Mouse (Mus musculus) midbrain, embryonic 13.5 days (tissue): Measurements from ENCODE around the gene Furin. TPM values are rescaled to one million over a fixed set of nuclear protein-coding genes. Genes with fewer than 3 reads are reported as not detected.

Experiments used
- ATAC-seq: fragments of 200-750 bp; cut with Nextera tagmentation; 2 replicates; pipeline ENCODE4 v1.8.0; 2017; ENCODE audit warnings: mild to moderate bottlenecking, moderate TSS enrichment, moderate library complexity
- H3K27ac ChIP-seq: fragments of 300-500 bp; sonication (generic); 2 replicates; pipeline ENCODE4 v1.5.1; 2015; ENCODE audit warnings: inconsistent platforms, mild to moderate bottlenecking, moderate library complexity
- H3K27me3 ChIP-seq: fragments of 300-500 bp; sonication (generic); 2 replicates; pipeline ENCODE4 v1.6.1; 2015; ENCODE audit warnings: mild to moderate bottlenecking, inconsistent platforms
- H3K36me3 ChIP-seq: fragments of 300-500 bp; sonication (generic); 2 replicates; pipeline ENCODE4 v1.6.1; 2015; ENCODE audit warnings: mild to moderate bottlenecking, inconsistent platforms
- H3K4me1 ChIP-seq: fragments of 300-500 bp; sonication (generic); replicated peaks from 2 replicates; pipeline ENCODE4 v1.6.1; 2015; ENCODE audit warnings: inconsistent platforms
- H3K4me2 ChIP-seq: fragments of 300-500 bp; sonication (generic); replicated peaks from 2 replicates; pipeline ENCODE4 v1.6.1; 2015; ENCODE audit warnings: moderate library complexity, mild to moderate bottlenecking, inconsistent platforms
- H3K4me3 ChIP-seq: fragments of 300-500 bp; sonication (generic); replicated peaks from 2 replicates; pipeline ENCODE4 v1.5.1; 2015; ENCODE audit warnings: mild to moderate bottlenecking, inconsistent platforms
- H3K9ac ChIP-seq: fragments of 300-500 bp; sonication (generic); replicated peaks from 2 replicates; pipeline ENCODE4 v1.6.1; 2015; ENCODE audit warnings: mild to moderate bottlenecking, inconsistent platforms
- H3K9me3 ChIP-seq: fragments of 300-500 bp; sonication (generic); 2 replicates; pipeline ENCODE4 v1.6.1; 2016; ENCODE audit warnings: mild to moderate bottlenecking, inconsistent platforms
- WGBS: fragments of 180-500 bp; shearing (Covaris S2); methylation state at CpG from one replicate; pipeline ENCODE4 v1.1.7; 2015; 5-methylcytosine and 5-hydroxymethylcytosine counted together
- polyA plus RNA-seq: library from polyadenylated mRNA; unstranded; fragments of >200 nt; fragmentation: Nextera tagmentation; extraction: Ambion mirVana; gene quantifications from 2 replicates; pipeline ENCODE4 v1.2.1, GENCODE M21; 2015

Gene Furin
- polyA plus RNA-seq, 1 experiment from 2014 or later = 3.6 TPM

DNA sequence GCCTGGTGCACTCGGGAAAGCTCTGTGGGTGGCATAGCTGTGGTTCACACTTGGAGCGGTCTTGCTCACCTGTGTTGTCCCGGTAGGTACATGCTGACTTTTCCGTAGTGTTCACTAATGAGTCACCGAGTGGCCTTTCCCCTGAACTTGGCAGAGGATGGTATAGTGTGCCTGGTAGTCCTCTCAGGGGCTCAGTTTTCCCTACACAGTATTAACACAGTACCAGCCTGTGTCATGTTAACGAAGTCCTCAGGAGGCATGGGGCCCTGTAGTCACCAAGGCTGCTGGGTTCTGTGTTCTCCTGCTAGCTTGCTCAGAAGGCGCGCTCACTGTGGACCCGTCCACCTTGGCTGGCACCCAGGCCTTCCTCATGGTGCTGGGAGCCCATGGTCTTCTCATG is 5.1 kb upstream of the Furin start:
- H3K4me2 ChIP-seq = no peak overlapping the region
- H3K4me1 ChIP-seq = no peaks in the 10 kb centered on the region
- H3K36me3 ChIP-seq = no peaks in the 10 kb centered on the region
- H3K9me3 ChIP-seq = no peaks in the 10 kb centered on the region
- H3K27ac ChIP-seq = no peak overlapping the region
- H3K27me3 ChIP-seq = peaks cover 7% of the 10 kb centered on the region; the same call in 1 of the 2 replicates
- 76% methylated on average over 9 of the region's 9 CpGs for WGBS
- no peak overlapping the region for H3K9ac ChIP-seq
- no peak for ATAC-seq
- no peak overlapping the region for H3K4me3 ChIP-seq

DNA sequence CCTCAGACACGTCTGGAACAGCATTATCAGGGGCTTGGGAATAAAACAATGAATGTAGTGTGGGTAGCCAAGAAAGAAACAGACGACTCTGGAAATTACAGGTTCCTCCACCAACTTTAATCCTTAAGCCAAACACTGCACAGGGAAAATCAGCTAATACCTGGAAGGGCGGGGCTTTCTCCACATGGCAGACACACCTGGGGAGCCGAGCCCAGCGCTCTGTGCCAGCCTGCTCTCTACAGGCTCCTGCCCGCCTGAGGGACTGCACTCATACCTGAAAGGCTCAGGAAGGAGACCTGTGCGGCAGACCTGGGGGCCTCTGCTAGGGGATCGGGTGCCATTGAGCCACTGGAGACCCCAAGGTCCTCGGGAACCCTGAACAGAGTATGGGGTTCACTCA is 2.5 kb upstream of the Furin start:
- Histone ChIP-seq H3K27me3 (peaks cover 27% of the 10 kb centered on the region), H3K9ac (no peak overlapping the region), H3K27ac (no peak overlapping the region), H3K36me3 (no peaks in the 10 kb centered on the region), H3K9me3 (no peaks in the 10 kb centered on the region), H3K4me2 (no peak overlapping the region), H3K4me3 (no peak overlapping the region), H3K4me1 (peaks cover 6% of the 10 kb centered on the region)
- WGBS = 79% methylated on average over 9 of the region's 9 CpGs
- ATAC-seq = no peak

DNA sequence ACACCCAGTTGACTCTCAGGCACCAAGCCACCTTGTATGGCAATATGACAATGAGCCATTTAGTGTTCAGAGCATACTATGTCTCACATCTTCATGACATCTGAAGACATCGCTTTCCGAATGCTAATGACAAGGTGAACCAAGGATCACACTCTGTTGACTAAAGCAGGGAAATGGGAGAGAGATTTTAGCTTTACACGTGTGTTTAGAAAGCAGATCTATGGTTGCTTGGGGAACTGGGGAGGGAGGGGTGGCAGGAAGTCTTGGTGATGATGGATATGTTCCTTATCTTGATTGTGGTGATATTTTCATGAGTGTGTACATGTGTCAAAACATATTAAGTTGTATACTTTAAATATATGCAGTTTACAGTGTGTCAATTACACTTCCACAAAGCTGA is 950 bp upstream of the Furin start:
- Histone ChIP-seq H3K36me3 (no peaks in the 10 kb centered on the region), H3K9me3 (no peaks in the 10 kb centered on the region), H3K4me3 (no peak overlapping the region), H3K27ac (no peak overlapping the region), H3K27me3 (peaks cover 27% of the 10 kb centered on the region), H3K4me1 (peaks cover 13% of the 10 kb centered on the region), H3K4me2 (no peak overlapping the region), H3K9ac (no peak overlapping the region)
- WGBS = 91% methylated on average over 3 of the region's 3 CpGs
- no peak for ATAC-seq

DNA sequence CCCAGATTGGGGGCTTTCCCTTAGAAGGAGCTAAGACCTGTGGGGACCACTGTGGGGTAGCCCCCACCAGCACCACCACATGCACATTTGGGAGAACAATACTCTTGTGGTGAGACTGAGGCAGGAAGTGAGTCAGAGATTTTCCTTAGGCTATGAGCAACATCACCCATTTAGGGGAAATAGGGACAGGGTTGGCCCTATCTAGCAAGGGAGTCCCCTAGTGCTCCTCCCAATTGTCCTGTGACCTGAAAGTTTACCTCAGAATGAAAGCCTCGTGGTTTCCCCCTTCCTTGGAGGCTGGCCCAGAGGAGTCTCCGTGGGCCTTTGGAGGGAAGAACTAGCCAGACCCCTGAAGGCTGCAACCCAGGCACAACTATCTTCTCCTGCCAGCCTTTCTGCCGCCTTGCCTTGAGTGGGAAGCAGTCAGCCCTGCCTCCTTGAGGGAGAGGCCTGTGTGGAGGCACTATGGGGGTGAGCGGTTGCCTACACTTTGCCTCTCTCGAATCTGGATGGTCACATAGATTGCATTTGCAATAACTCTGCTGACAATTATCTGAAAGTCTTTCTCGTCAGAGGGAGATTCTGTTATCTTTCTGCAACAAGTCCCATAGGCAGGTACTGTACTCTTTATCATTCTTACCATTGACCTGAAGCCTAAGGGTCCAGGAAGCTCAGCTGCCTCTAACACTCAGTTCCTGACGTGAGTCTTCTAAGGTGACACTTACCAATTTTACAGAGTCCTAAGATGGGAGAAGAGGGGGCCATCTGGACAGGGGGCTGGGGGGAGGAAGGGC is 938 bp downstream of the Furin start:
- WGBS = 66% methylated on average over 7 of the region's 7 CpGs
- no peak for ATAC-seq
- peaks cover 27% of the 10 kb centered on the region for H3K27me3 ChIP-seq

DNA sequence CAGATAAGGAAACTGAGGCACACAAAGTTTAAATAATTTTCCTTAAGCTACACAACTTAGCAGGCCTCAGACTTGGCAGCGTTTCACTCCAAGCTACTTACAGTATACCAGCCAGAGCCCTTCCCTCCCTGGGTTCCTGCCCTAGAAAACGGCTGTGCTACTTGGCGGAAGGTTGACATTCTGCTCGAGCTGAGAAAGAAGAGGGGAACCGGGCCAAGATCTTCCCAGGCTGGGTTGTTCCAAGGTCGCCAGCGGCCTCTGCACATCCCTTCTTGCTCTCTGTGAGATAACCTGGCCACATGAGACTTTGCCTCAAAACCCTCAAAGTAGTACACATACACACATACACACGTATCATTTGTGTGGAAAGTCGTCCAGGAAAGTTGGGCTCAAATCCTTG is 1.7 kb downstream of the Furin start:
- peaks cover 36% of the 10 kb centered on the region for H3K4me1 ChIP-seq
- H3K9ac ChIP-seq = no peak overlapping the region
- 66% methylated on average over 9 of the region's 9 CpGs for WGBS
- no peaks in the 10 kb centered on the region for H3K36me3 ChIP-seq
- H3K4me2 ChIP-seq = peak overlapping the region; percentile 92
- H3K27ac ChIP-seq = no peak overlapping the region
- ATAC-seq = no peak
- H3K9me3 ChIP-seq = no peaks in the 10 kb centered on the region
- peaks cover 27% of the 10 kb centered on the region for H3K27me3 ChIP-seq
- peak overlapping the region; percentile 77; the same call in 1 of the 2 replicates for H3K4me3 ChIP-seq

More for the DNA sequence above, 938 bp downstream of the Furin start:
- no peak overlapping the region for H3K4me2 ChIP-seq
- no peak overlapping the region for H3K27ac ChIP-seq
- no peaks in the 10 kb centered on the region for H3K36me3 ChIP-seq
- H3K4me3 ChIP-seq = no peak overlapping the region
- no peak overlapping the region for H3K9ac ChIP-seq
- peaks cover 30% of the 10 kb centered on the region for H3K4me1 ChIP-seq
- no peaks in the 10 kb centered on the region for H3K9me3 ChIP-seq

DNA sequence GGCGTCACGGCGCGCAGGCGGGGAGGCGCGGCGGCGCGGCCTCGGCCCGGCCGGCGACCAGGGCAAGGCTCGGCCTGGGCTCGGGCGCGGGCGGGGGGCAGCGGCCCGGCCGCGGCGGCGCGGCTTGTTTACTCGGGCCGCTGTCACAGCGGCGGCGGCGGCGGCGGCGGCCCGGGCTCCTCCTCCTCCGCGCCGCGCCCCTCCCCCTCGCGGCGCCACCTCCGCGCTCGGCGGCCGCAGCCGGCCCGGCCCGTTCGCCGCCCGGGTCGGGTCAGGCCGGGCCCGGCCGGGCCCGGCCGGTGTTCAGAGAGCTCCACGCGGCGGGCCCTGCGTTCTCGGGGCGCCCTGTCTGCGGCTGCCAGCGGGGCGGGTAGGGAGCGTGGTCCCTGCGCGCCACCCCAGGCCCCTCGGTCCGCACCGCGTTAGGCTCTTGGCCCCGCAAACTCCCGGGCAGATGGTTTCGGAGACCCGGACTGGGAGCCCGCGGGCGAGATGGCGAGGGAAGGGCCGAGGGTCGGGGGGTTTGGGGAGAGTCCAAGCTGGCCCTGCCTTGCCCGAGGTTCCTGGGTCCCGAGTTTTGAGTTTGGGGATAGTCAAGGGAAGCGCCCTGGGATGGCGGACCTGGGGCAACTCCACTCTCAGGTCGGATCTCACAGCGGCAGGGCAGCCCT is 2.5 kb downstream of the Furin start:
- ATAC-seq = peak; percentile 82
- peaks cover 27% of the 10 kb centered on the region for H3K27me3 ChIP-seq

DNA sequence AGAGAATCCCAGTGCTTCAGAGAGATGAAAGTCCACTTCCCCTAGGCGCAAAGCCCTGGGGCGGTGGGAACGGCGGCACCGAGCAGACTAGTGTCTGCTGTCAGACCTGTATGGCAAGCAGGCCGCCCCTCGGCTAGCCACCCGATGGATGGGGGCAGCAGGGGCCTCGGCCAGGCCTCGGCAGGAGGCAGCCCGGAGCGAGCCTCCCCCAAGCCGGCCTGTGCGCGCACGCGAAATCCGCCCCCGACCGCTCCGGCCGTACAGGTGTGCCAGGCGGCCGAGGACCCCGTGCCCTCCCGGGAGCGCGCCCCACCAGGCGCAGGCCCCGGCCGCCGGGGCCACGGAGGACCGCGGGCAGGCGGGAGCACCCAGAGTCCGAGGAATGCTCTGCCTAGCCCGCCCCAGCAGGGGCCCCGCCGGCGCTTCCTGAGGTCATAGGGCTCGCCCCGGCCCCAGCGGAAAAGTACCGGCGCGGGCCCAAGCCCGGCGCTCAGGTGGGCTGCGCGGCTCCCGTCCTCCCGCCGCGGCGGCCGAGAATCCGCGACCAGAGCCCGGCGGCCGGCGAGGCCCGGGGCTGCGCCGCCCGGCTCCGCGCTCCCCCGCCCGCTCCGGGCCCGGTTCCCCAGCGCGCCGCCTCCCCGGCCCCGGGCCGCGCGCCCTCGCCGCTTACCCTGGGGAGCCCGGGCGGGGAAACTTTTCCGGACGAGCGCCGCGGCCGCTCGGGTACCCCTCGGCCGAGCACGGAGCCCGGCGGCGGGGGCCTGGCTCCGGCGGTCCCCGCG is 3.2 kb downstream of the Furin start:
- peak overlapping the region; percentile 77 for H3K4me3 ChIP-seq
- H3K9me3 ChIP-seq = no peaks in the 10 kb centered on the region
- H3K36me3 ChIP-seq = peaks cover 9% of the 10 kb centered on the region
- peak overlapping the region; percentile 80 for H3K27ac ChIP-seq
- peaks cover 27% of the 10 kb centered on the region for H3K27me3 ChIP-seq
- WGBS = under 1% methylated on average over 80 of the region's 102 CpGs
- peak overlapping the region; percentile 92 for H3K4me2 ChIP-seq
- peak; percentile 62 for ATAC-seq
- peak overlapping the region; percentile 92 for H3K9ac ChIP-seq
- peaks cover 36% of the 10 kb centered on the region for H3K4me1 ChIP-seq

More for the DNA sequence above, 2.5 kb downstream of the Furin start:
- peak overlapping the region; percentile 77 for H3K4me3 ChIP-seq
- peaks cover 36% of the 10 kb centered on the region for H3K4me1 ChIP-seq
- peak overlapping the region; percentile 80 for H3K27ac ChIP-seq
- H3K4me2 ChIP-seq = peak overlapping the region; percentile 92
- peaks cover 2% of the 10 kb centered on the region; the same call in 1 of the 2 replicates for H3K36me3 ChIP-seq
- peak overlapping the region; percentile 92 for H3K9ac ChIP-seq
- H3K9me3 ChIP-seq = no peaks in the 10 kb centered on the region
- WGBS = under 1% methylated on average over 58 of the region's 92 CpGs

DNA sequence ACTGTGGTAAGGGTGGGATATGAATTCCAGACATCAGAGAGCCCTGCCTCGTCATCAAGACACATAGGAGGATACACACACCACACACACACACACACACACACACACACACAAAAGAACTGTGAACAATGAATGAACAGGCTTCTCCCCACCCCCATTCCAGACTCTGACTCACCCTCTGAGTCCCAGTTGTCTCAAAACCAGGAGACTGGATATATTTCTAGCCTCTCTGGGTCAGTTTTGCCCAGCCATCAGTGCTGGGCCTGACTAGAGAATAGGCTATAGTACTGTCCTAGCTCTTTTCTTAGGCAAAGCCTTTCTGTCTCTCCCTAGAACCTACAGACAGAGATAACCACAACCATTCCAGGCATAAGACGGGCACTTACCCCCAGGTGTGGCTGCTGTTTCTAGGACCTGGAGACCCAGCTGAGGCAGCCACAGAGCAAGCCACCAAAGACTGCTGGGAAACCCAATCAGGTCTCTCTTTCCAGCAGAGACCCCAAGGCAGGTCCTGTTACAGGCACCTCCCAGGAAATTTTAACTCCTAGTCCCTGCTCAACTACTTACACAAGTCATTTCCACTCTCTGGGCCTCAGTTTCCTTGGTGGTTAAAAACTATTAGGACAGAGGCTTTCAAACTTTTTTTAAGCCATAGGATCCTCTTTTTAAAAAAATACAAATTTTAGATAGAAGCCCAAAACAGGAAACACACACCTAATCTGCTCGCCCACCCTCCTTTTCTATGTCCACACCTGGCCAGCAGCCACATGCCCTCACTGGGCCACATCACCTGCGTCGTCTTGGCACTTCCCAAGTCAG is 4.0 kb downstream of the Furin start:
- WGBS = 28% methylated on average over 5 of the region's 5 CpGs
- H3K9ac ChIP-seq = peak overlapping the region; percentile 92
- peaks cover 27% of the 10 kb centered on the region for H3K27me3 ChIP-seq
- peaks cover 36% of the 10 kb centered on the region for H3K4me1 ChIP-seq
- no peaks in the 10 kb centered on the region for H3K9me3 ChIP-seq
- H3K4me3 ChIP-seq = peak overlapping the region; percentile 77
- no peak for ATAC-seq
- H3K4me2 ChIP-seq = peak overlapping the region; percentile 92
- H3K36me3 ChIP-seq = peaks cover 16% of the 10 kb centered on the region
- H3K27ac ChIP-seq = peak overlapping the region; percentile 80; the same call in 1 of the 2 replicates

DNA sequence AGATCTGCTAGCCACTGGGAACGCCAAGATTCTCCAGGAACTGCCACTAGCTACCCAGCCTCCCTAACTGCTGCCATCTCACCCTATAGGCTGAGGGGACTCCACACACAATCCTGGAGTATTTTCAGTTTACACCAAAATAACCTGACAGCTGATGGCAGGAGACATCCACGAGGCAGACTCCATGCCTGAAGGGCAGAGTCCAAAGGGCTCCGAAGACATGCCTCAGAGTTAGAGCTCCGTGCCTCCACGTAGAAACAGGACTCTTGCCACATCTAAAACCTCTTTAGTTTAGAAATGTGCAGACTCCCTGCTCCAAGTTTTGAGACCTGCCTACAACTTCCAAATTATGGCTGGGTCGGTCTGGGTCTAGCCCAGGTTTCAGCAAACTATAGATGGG is 4.7 kb downstream of the Furin start:
- WGBS = 79% methylated on average over 6 of the region's 6 CpGs
- H3K4me1 ChIP-seq = peaks cover 36% of the 10 kb centered on the region
- peaks cover 21% of the 10 kb centered on the region for H3K36me3 ChIP-seq
- H3K4me3 ChIP-seq = peak overlapping the region; percentile 77; the same call in 1 of the 2 replicates
- no peak overlapping the region for H3K27ac ChIP-seq
- no peaks in the 10 kb centered on the region for H3K9me3 ChIP-seq
- H3K4me2 ChIP-seq = peak overlapping the region; percentile 92
- no peak for ATAC-seq
- H3K9ac ChIP-seq = no peak overlapping the region
- peaks cover 22% of the 10 kb centered on the region for H3K27me3 ChIP-seq

DNA sequence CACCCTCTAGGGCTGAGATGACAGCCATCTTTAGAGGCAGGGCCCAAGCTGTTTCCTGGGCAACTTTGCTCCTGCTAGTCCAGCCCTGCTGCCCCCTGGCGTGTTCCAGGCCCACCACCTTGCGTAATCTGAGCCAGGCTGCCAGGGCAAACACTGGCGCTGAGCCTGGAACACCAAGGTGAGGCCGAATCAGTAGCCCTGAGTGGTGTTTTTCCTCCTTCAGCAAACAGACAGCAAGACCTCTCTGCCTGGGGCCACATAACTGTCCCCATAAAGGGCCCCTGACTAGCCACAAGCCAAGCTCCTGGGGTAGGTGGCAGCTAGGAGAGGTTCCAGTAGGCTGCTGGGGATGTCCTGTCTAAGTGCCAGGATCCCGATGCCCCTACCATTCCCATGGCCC is 5.1 kb downstream of the Furin start:
- Histone ChIP-seq H3K9ac (no peak overlapping the region), H3K4me3 (no peak overlapping the region), H3K36me3 (peaks cover 26% of the 10 kb centered on the region), H3K27me3 (peaks cover 18% of the 10 kb centered on the region), H3K4me2 (no peak overlapping the region; the same call in 1 of the 2 replicates), H3K4me1 (peaks cover 36% of the 10 kb centered on the region), H3K9me3 (no peaks in the 10 kb centered on the region), H3K27ac (no peak overlapping the region)
- 61% methylated on average over 5 of the region's 5 CpGs for WGBS
- no peak for ATAC-seq
